Mouse (Mus musculus) MEL (cell line): ENCODE data around the gene Pla2g4b. TPM values are rescaled to one million over a fixed set of nuclear protein-coding genes. Genes with fewer than 3 reads are reported as not detected.

Experiments
- DNase-seq: peaks from one replicate; pipeline ENCODE4 v3.0.0; 2011; ENCODE audit warnings: low read depth, low spot score
- H3K27ac ChIP-seq: 2 replicates; pipeline ENCODE4 v1.5.1; 2012; ENCODE audit warnings: low read depth, mild to moderate bottlenecking, control low read depth, low read length, moderate library complexity; ENCODE audit not compliant: control insufficient read depth
- H3K27me3 ChIP-seq, 2 experiments: fragments of 150-350 bp in 1 of 2; sonication (generic) in 1 of 2; 2 replicates each; pipeline ENCODE4 v1.6.1; 2012; ENCODE audit warnings: low read length in 2 of 2, mild to moderate bottlenecking in 2 of 2, improper control_type of control experiment in 1 of 2, moderate library complexity in 1 of 2; ENCODE audit not compliant: insufficient read depth in 2 of 2, control insufficient read depth in 1 of 2
- H3K36me3 ChIP-seq, 2 experiments: 2 replicates each; pipeline ENCODE4 v1.6.1; 2012 to 2014; ENCODE audit warnings: low read length in 2 of 2, improper control_type of control experiment in 1 of 2, inconsistent platforms in 1 of 2, mild to moderate bottlenecking in 1 of 2; ENCODE audit not compliant: insufficient read depth in 2 of 2, control insufficient read depth in 1 of 2
- H3K4me1 ChIP-seq, 2 experiments: fragments of 150-350 bp in 1 of 2; sonication (generic) in 1 of 2; 2 replicates each; pipeline ENCODE4 v1.6.1; 2012; ENCODE audit warnings: low read length in 2 of 2, improper control_type of control experiment in 1 of 2, mild to moderate bottlenecking in 1 of 2; ENCODE audit not compliant: insufficient read depth in 2 of 2, control insufficient read depth in 1 of 2
- H3K4me3 ChIP-seq, 2 experiments: fragments of 150-350 bp in 1 of 2; sonication (generic) in 1 of 2; 2 replicates each; pipeline ENCODE4 v1.5.1; 2012; ENCODE audit warnings: low read depth in 2 of 2, low read length in 2 of 2, mild to moderate bottlenecking in 2 of 2, moderate library complexity in 2 of 2, control low read depth in 1 of 2, improper control_type of control experiment in 1 of 2; ENCODE audit not compliant: control insufficient read depth in 1 of 2, insufficient read depth in 1 of 2
- H3K79me2 ChIP-seq: 2 replicates; pipeline ENCODE4 v1.6.1; 2012; ENCODE audit warnings: mild to moderate bottlenecking, low read length, moderate library complexity; ENCODE audit not compliant: control insufficient read depth, poor library complexity, insufficient read depth
- H3K9ac ChIP-seq: 2 replicates; pipeline ENCODE4 v1.6.1; 2012; ENCODE audit warnings: low read depth, mild to moderate bottlenecking, control low read depth, low read length, moderate library complexity; ENCODE audit not compliant: control insufficient read depth, poor library complexity, severe bottlenecking
- H3K9me3 ChIP-seq: fragments of 150-350 bp; sonication (generic); replicated peaks from 2 replicates; pipeline ENCODE4 v1.6.1; 2012; ENCODE audit warnings: mild to moderate bottlenecking, low read length, improper control_type of control experiment, moderate library complexity; ENCODE audit not compliant: insufficient read depth
- BHLHE40 ChIP-seq: IDR thresholded peaks from 2 replicates; pipeline ENCODE4 v1.6.1; 2012; ENCODE audit warnings: low read depth, mild to moderate bottlenecking, inconsistent platforms, low read length, improper control_type of control experiment, borderline replicate concordance
- CHD1 ChIP-seq: IDR thresholded peaks from 2 replicates; pipeline ENCODE4 v1.6.1; 2012; ENCODE audit warnings: low read depth, mild to moderate bottlenecking, inconsistent platforms, low read length, improper control_type of control experiment
- CTCF ChIP-seq, 3 experiments: IDR thresholded peaks in 2 of 3; conservative IDR thresholded peaks in 1 of 3; 2 replicates each; pipeline ENCODE4 v1.5.1; 2011 to 2012; ENCODE audit warnings: low read length in 3 of 3, low read depth in 2 of 3, mild to moderate bottlenecking in 2 of 3, improper control_type of control experiment in 1 of 3, inconsistent platforms in 1 of 3, mixed read lengths in 1 of 3, moderate library complexity in 1 of 3; ENCODE audit not compliant: control insufficient read depth in 1 of 3, insufficient read depth in 1 of 3, poor library complexity in 1 of 3, severe bottlenecking in 1 of 3
- E2F4 ChIP-seq: IDR thresholded peaks from 2 replicates; pipeline ENCODE4 v1.6.1; 2011; ENCODE audit warnings: low read depth, low read length, improper control_type of control experiment, borderline replicate concordance
- ELF1 ChIP-seq: IDR thresholded peaks from 2 replicates; pipeline ENCODE4 v1.6.1; 2014; ENCODE audit warnings: low read depth, mild to moderate bottlenecking, inconsistent platforms, low read length, improper control_type of control experiment, moderate library complexity
- EP300 ChIP-seq, 2 experiments: IDR thresholded peaks; 2 replicates each; pipeline ENCODE4 v1.6.1; 2011; ENCODE audit warnings: improper control_type of control experiment in 2 of 2, low read length in 2 of 2, low read depth in 1 of 2, mild to moderate bottlenecking in 1 of 2
- GATA1 ChIP-seq: IDR thresholded peaks from 2 replicates; pipeline ENCODE4 v1.6.1; 2011; ENCODE audit warnings: low read depth, low read length, improper control_type of control experiment
- HCFC1 ChIP-seq: IDR thresholded peaks from 2 replicates; pipeline ENCODE4 v1.6.1; 2012; ENCODE audit warnings: low read depth, mild to moderate bottlenecking, inconsistent platforms, low read length, improper control_type of control experiment, moderate library complexity
- KAT2A ChIP-seq: conservative IDR thresholded peaks from 2 replicates; pipeline ENCODE4 v1.6.1; 2012; ENCODE audit warnings: low read depth, low read length, improper control_type of control experiment, inconsistent platforms
- MAX ChIP-seq: IDR thresholded peaks from 2 replicates; pipeline ENCODE4 v1.6.1; 2011; ENCODE audit warnings: low read length, improper control_type of control experiment
- MEF2A ChIP-seq: IDR thresholded peaks from 2 replicates; pipeline ENCODE4 v1.6.1; 2014; ENCODE audit warnings: low read depth, mild to moderate bottlenecking, inconsistent platforms, low read length, improper control_type of control experiment; ENCODE audit not compliant: poor library complexity, insufficient replicate concordance, severe bottlenecking; ENCODE audit errors: extremely low read depth
- MXI1 ChIP-seq: IDR thresholded peaks from 2 replicates; pipeline ENCODE4 v1.6.1; 2011; ENCODE audit warnings: mild to moderate bottlenecking, low read depth, low read length, improper control_type of control experiment
- MYB ChIP-seq: IDR thresholded peaks from 2 replicates; pipeline ENCODE4 v1.6.1; 2011; ENCODE audit warnings: mild to moderate bottlenecking, low read depth, low read length, improper control_type of control experiment
- MYC ChIP-seq: IDR thresholded peaks from 2 replicates; pipeline ENCODE4 v1.6.1; 2011; ENCODE audit warnings: low read depth, mild to moderate bottlenecking, low read length, improper control_type of control experiment, moderate library complexity
- NELFE ChIP-seq: IDR thresholded peaks from 2 replicates; pipeline ENCODE4 v1.6.1; 2011; ENCODE audit warnings: low read depth, low read length, improper control_type of control experiment
- NRF1 ChIP-seq: IDR thresholded peaks from 2 replicates; pipeline ENCODE4 v1.6.1; 2014; ENCODE audit warnings: low read depth, mild to moderate bottlenecking, inconsistent platforms, low read length, improper control_type of control experiment, moderate library complexity; ENCODE audit not compliant: poor library complexity, insufficient read depth, severe bottlenecking
- POLR2AphosphoS2 ChIP-seq: IDR thresholded peaks from 2 replicates; pipeline ENCODE4 v1.6.1; 2011; ENCODE audit warnings: low read length, improper control_type of control experiment
- RAD21 ChIP-seq: IDR thresholded peaks from 2 replicates; pipeline ENCODE4 v1.6.1; 2011; ENCODE audit warnings: mild to moderate bottlenecking, low read depth, low read length, improper control_type of control experiment
- RCOR1 ChIP-seq: IDR thresholded peaks from 2 replicates; pipeline ENCODE4 v1.6.1; 2012; ENCODE audit warnings: low read depth, mild to moderate bottlenecking, inconsistent platforms, low read length, improper control_type of control experiment
- SIN3A ChIP-seq: IDR thresholded peaks from 2 replicates; pipeline ENCODE4 v1.6.1; 2012; ENCODE audit warnings: low read length, improper control_type of control experiment, inconsistent platforms
- TAL1 ChIP-seq: IDR thresholded peaks from 2 replicates; pipeline ENCODE4 v1.6.1; 2012; ENCODE audit warnings: mild to moderate bottlenecking, inconsistent platforms, low read length, moderate library complexity, mixed read lengths
- TBP ChIP-seq: IDR thresholded peaks from 2 replicates; pipeline ENCODE4 v1.8.0; 2011; ENCODE audit warnings: low read depth, low read length, improper control_type of control experiment
- USF1 ChIP-seq: IDR thresholded peaks from 2 replicates; pipeline ENCODE4 v1.6.1; 2014; ENCODE audit warnings: low read depth, mild to moderate bottlenecking, inconsistent platforms, low read length, improper control_type of control experiment, moderate library complexity
- ZMIZ1 ChIP-seq: IDR thresholded peaks from 2 replicates; pipeline ENCODE4 v1.6.1; 2012; ENCODE audit warnings: low read depth, mild to moderate bottlenecking, inconsistent platforms, low read length, improper control_type of control experiment, moderate library complexity
- polyA plus RNA-seq, 2 experiments: library from polyadenylated mRNA; stranded (reverse) in 1 of 2; unstranded in 1 of 2; fragments of >175 nt in 1 of 2; fragments of >200 nt in 1 of 2; gene quantifications; 2 replicates each; pipeline versions ENCODE4 v1.2.1 to v1.2.4; 2012; ENCODE audit warnings: low replicate concordance in 2 of 2, low read depth in 1 of 2; ENCODE audit not compliant: insufficient read length in 2 of 2, insufficient read depth in 1 of 2, missing spikeins in 1 of 2
- total RNA-seq: library from RNA; depleted of rRNA; stranded (reverse); fragments of 300-350 nt; gene quantifications from 2 replicates; pipeline ENCODE4 v1.2.3, GENCODE M21; 2012

Pla2g4b gene
- total and polyA plus RNA-seq, 3 experiments: 0.32 to 0.54 TPM; not detected in 1

GRCm38 (mm10) chr2:120026984-120027949 lies 6.0 kb upstream of the Pla2g4b start, which contains the start of the genes Jmjd7 and Gm28042 (continued):
- TF ChIP-seq GATA1 (no peak), MAX (peak; percentile 16; the same call in 1 of the 2 replicates)

- H3K79me2 ChIP-seq: no peaks in the 10 kb centered on the region; the same call in 1 of the 2 replicates
- H3K27ac ChIP-seq: peak overlapping the region; percentile 53
- no peaks in the 10 kb centered on the region for H3K9me3 ChIP-seq
- no peaks in the 10 kb centered on the region for H3K27me3 ChIP-seq
- peaks cover 0 to 3% of the 10 kb centered on the region in 2 experiments; a peak in 1 of 4 replicates for H3K36me3 ChIP-seq
- H3K4me1 ChIP-seq: peaks cover 0 to 12% of the 10 kb centered on the region in 2 experiments; a peak in 2 of 4 replicates
- TF ChIP-seq NRF1 (peak; percentile 47; the same call in 1 of the 2 replicates), SIN3A (0 out of 2 replicates have a peak, but pooled peaks have one; percentile 31), E2F4 (no peak), MYB (no peak), HCFC1 (no peak), BHLHE40 (no peak), MAX (peak; percentile 10; the same call in 1 of the 2 replicates), POLR2AphosphoS2 (no peak)
- peak overlapping the region; percentile 78 for H3K9ac ChIP-seq
- DNase-seq: peak; percentile 46
- H3K4me3 ChIP-seq: peak overlapping the region; percentile 73 to 92
Observed at GRCm38 (mm10) chr2:120027950-120028331, 5.3 kb upstream of the Pla2g4b start.

GRCm38 (mm10) chr2:120030380-120030779 lies 2.8 kb upstream of the Pla2g4b start:
- no peaks in the 10 kb centered on the region for H3K9me3 ChIP-seq
- H3K4me1 ChIP-seq: peaks cover 0 to 12% of the 10 kb centered on the region in 2 experiments; a peak in 2 of 4 replicates
- no peak overlapping the region for H3K9ac ChIP-seq
- H3K79me2 ChIP-seq: no peaks in the 10 kb centered on the region; the same call in 1 of the 2 replicates
- no peaks in the 10 kb centered on the region for H3K27me3 ChIP-seq
- H3K36me3 ChIP-seq: peaks cover 0 to 3% of the 10 kb centered on the region in 2 experiments; a peak in 1 of 4 replicates
- no peak overlapping the region for H3K27ac ChIP-seq
- TF ChIP-seq E2F4 (no peak), ELF1 (no peak), MYC (no peak), KAT2A (no peak), RAD21 (no peak), USF1 (no peak), ZMIZ1 (no peak), NELFE (no peak), MEF2A (no peak), HCFC1 (no peak), MYB (no peak), RCOR1 (no peak), CHD1 (no peak), CTCF (IDR thresholded peaks at IDR 0.05 in 2 of 3, conservative IDR thresholded peaks at IDR 0.05 in 1 of 3; ENCODE audit: control insufficient read depth in 1 of 3, insufficient read depth in 1 of 3, low read depth in 2 of 3, low read length in 3 of 3, poor library complexity in 1 of 3, severe bottlenecking in 1 of 3) (no peak), TAL1 (no peak), MXI1 (no peak), BHLHE40 (no peak), POLR2AphosphoS2 (no peak), EP300 (IDR thresholded peaks at IDR 0.05; ENCODE audit: low read depth in 1 of 2, low read length in 2 of 2) (no peak), TBP (no peak)
- no peak overlapping the region for H3K4me3 ChIP-seq
- no peak for DNase-seq
